Mouse (Mus musculus): ENCODE data around the gene Eqtn.

Eqtn gene

DNA sequence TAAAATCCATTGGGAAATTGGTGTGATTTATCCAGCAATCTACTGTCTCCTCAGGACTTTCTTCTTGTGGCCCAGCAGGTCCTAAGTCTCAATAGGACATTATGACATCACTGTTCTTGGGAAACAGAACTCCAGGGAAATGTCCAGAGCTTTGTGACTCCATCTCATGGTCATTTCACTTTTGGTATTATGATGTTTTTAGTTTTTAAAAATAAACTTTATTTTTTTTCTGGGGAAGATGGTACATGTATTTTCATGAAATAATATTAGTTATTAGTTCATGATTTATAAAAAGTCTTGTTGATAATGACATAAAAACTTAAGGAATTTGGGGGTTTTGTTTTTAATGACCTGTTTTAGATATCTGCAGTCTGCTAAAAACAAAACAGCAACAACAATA lies at the start of gene Eqtn:
Eqtn (minus strand) TSS at position 101 of the 400 bp plus-strand sequence.
- DNase-seq (ENCODE audit: low spot score), result no peak

DNA sequence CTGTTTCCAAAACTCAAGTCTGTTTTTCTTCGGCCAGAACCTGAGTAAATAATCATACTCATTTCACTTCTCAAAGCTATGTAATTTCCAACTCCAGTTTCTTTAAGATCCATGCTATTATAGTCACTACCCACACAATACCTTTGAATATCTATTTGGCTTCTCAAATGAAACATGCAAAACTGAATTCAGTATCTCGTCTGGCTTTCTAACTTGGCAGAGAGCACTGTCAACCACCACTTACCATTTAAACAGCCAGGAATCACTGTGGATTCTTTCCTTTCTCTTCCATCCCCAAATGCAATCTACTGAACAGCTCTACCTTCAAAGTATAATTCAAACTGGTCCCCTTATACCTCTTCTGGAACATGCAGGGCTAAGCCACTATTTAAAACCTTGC lies 44.7 kb upstream of the Eqtn start:
- no peak for DNase-seq (ENCODE audit: low spot score)

DNA sequence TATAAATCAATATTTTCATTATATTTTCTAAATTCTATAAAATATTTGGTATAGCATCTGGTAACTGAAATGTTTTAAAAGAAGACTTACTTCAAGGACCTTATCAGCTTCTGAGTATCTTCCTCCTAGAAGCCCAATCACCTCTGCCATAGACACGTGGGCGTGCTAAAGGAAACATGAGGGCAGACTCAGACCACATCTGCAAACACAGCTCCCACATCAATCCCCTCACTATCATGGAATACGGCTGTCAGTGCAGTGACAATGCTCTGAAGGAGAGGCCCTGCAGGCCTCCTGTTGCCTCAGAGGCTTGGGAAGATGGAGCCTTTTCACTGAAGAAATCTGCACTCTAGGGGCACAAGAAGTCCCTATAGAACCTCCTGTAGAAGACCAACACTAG lies 24.1 kb upstream of the Eqtn start:
- DNase-seq (ENCODE audit: low spot score), result no peak

- DNase-seq (ENCODE audit: low spot score), result no peak
Observed at GRCm38 (mm10) chr4:94941221-94941855, 12.7 kb upstream of the Eqtn start.

DNA sequence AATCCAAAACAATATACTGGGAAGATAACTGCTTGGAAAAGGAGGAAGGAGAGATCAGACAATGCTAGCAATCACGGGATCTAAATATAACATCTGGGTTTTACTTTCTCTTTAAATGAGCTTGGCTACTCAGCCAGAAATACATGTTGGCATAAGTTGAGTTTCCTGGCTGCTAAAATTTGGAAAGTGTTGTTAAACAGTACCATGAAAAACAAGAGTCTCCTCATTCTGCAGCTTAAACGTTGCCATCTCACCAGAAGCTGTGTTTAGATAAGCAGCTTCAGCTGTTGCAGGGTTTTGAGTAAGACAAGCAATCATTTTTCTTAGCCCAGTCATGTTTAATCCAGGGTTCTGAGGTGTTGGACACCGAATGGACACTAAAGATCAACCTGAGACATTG lies 26.9 kb downstream of the Eqtn start:
- DNase-seq (ENCODE audit: low spot score), result no peak

DNA sequence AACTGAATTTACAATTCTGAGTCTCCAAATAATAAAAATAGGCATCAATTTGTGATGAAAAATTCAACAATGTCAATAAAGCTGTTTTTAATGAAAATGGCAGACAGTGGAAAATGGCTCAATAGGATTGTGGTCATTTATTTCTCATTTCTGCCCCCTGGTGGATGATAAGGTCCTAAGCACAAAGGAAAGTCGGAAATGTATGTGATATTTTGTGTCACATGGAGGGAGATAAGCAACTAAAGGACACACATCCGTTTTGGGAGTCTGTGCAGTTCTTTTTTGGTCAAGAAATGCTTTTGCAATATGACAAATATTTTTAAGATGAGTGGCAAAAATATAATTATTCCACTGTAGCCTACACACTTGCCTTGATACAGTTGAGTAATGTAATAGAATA lies 27.9 kb downstream of the Eqtn start:
- no peak for DNase-seq (ENCODE audit: low spot score)
